Mouse (Mus musculus): ENCODE measurements around the gene Phf6. TPM values are rescaled to one million over a fixed set of nuclear protein-coding genes. Genes with fewer than 3 reads are reported as not detected.
"Not testable (repeated sequence)": the region's sequence is repeated elsewhere in the genome, so short reads cannot be mapped to it uniquely, and the experiment has no call there.

Phf6 gene
- polyA plus RNA-seq, 1 experiment from 2014 or later, result 99.4 TPM

DNA sequence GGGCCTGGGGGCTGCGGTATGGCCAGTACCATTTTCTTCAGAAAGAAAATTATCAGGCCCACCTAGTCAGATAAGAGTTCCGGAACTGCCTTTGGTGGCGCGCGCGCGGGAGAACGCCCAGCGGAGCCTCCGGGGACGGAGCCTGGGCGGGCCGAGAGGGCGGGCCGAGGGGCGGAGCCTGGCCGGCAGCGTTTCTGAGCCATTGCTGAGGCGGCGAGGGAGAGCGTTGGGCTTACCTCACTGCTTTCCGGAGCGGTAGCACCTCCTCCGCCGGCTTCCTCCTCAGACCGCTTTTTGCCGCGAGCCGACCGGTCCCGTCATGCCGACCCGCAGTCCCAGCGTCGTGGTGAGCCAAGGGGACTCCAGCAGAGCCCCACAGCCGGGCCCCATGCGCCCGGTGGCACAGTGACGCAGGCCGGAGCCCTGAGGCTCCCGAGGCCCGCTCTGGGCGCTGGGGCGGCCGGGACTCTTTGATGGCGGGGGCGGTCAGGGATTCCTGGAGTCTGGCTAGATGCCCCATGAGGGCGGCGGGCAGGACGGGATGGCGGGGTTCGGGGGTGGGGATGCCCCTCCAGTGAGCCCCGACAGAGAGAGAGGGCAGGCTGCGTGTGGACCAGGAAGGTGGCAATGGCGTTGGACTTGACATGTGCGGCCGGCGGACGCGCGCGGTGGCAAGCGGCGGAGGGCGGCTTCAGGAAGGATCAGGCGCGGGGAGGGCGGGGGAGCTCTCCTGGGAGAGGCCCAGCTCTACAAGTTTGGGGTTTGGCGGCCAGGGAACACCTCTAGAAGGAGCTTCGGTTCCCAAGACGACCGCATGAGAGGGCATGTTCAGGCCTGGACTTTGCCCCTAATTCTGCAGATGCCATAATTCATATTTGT is 76.1 kb downstream of the Phf6 start, which contains the start of gene Hprt:
Gene Hprt, plus strand, starts transcription at position 233 of the 879 bp plus-strand sequence.
- H3K4me1 ChIP-seq, result peaks cover 9% of the 10 kb centered on the region; the same call in 1 of the 2 replicates
- H3K4me3 ChIP-seq, result peak within 1 kb of the TSS; percentile 58
- H3K36me3 ChIP-seq (ENCODE audit: poor library complexity, severe bottlenecking), result no peaks in the 10 kb centered on the region
- H3K27me3 ChIP-seq, result no peaks in the 10 kb centered on the region
- H3K9ac ChIP-seq, result peak within 1 kb of the TSS; percentile 79
- H3K9me3 ChIP-seq (replicated peaks), result no peaks in the 10 kb centered on the region
- WGBS, result 13% methylated on average over 64 of the region's 72 CpGs
- H3K4me2 ChIP-seq, result peak within 1 kb of the TSS; percentile 59
- H3K27ac ChIP-seq, result peak within 1 kb of the TSS; percentile 89
- peak; percentile 98 for ATAC-seq

DNA sequence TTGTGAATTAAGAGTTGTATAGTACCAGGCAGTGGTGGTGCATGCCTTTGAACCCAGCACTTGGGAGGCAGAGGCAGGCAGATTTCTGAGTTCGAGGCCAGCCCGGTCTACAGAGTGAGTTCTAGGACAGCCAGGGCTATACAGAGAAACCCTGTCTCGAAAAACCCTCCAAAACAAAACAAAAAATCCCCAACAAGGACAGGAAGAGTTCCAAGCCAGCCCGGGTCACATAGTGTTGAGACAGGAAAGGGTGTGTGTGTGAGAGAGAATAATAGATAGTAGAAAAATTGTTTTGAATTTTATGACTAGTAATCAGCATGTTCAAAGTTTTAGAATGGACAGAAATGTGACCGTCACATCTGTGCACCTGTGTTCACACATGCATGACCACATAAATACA is 82.7 kb downstream of the Phf6 start:
- H3K9ac ChIP-seq; ATAC-seq; H3K9me3 ChIP-seq (replicated peaks); H3K4me3 ChIP-seq; H3K4me1 ChIP-seq; H3K36me3 ChIP-seq (ENCODE audit: poor library complexity, severe bottlenecking); H3K4me2 ChIP-seq; H3K27me3 ChIP-seq; H3K27ac ChIP-seq: not testable (repeated sequence)
- 84% methylated on average over 5 of the region's 5 CpGs for WGBS

DNA sequence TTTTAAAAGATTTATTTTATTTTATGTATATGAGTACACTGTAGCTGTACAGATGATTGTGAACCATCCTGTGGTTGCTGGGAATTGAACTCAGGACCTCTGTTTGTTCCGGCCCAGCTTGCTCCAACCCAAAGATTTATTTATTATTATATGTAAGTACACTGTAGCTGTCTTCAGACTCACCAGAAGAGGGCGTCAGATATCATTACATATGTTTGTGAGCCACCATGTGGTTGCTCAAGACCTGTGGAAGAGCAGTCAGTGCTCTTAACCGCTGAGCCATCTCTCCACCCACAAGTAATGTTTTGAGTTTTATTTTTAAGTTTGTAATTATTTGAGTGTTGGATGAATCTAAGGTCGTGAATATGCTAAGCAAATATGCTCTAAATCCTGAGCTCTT is 92.8 kb downstream of the Phf6 start:
- 59% methylated on average over 4 of the region's 4 CpGs for WGBS
- not testable (repeated sequence) for H3K27me3 ChIP-seq; H3K4me1 ChIP-seq; H3K9ac ChIP-seq; H3K4me3 ChIP-seq; ATAC-seq; H3K36me3 ChIP-seq (ENCODE audit: poor library complexity, severe bottlenecking); H3K4me2 ChIP-seq; H3K27ac ChIP-seq; H3K9me3 ChIP-seq (replicated peaks)

DNA sequence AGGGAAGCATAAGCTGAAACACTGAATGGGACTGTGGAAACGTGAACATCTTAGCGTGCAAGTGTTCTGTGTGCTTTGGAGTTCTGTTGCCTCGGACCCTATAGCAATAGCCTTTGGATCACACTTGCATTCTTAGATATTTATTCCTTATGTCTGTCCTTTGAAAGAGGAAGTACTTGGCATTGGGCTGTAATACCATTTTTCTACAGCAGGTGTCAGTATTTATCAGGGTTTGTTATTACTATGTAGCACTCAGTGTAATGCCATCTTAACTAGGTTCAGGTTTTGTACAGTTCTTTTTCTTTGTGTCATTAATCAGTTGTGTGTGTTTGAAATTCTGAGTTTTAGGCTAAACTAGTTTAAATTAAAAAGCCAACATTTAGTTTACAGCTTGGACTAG is 94.0 kb downstream of the Phf6 start:
- Histone ChIP-seq H3K4me3 (no peak overlapping the region), H3K36me3 (ENCODE audit: poor library complexity, severe bottlenecking) (peaks cover 1% of the 10 kb centered on the region), H3K27me3 (no peaks in the 10 kb centered on the region), H3K27ac (no peak overlapping the region), H3K9ac (no peak overlapping the region), H3K4me1 (no peaks in the 10 kb centered on the region), H3K9me3 (replicated peaks) (no peaks in the 10 kb centered on the region), H3K4me2 (no peak overlapping the region)
- ATAC-seq, result peak; percentile 43; the same call in 1 of the 2 replicates
- 42% methylated on average over 3 of the region's 3 CpGs for WGBS

Other genes starting within 250 kb of the Phf6 start
- 2.1 and 2.6 TPM in 2 replicates for gene Ccdc160, start 121.1 kb upstream of the Phf6 start, polyA plus RNA-seq (2015; fragmentation: Nextera tagmentation; extraction: Ambion mirVana)
- 78.1 and 78.3 TPM in 2 replicates for gene Hprt, start 75.9 kb downstream of the Phf6 start, polyA plus RNA-seq (2015; fragmentation: Nextera tagmentation; extraction: Ambion mirVana)